Mouse (Mus musculus): ENCODE results near the gene Sdhaf3.

DNA sequence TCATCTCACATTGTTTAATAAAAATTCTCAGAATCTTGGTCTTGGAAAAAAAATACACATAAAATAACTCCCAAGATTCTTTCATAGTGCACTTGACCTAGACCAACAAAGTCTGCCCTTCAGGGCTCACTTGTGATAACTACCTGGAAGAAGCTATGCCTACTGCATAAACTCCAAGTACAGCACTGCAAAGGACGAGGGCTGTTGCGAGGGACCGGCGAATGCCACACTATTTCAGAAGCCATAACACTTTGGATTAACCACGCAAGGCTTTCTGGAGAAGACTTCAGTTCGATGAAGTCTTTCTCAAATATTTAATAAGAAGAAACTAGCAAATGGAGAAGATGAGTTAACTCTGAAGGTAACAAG lies 425 bp upstream of the Sdhaf3 start:
- TF ChIP-seq CTCF (IDR thresholded peaks at IDR 0.05; ENCODE audit: insufficient read depth, low read depth, low read length) = no peak
- TF ChIP-seq POLR2A (IDR thresholded peaks at IDR 0.05; ENCODE audit: insufficient read depth, low read depth, low read length) = no peak

Measured in olfactory bulb, adult 2 months (tissue).